Mouse (Mus musculus): ENCODE data around the gene Trappc1.

Trappc1 gene

DNA sequence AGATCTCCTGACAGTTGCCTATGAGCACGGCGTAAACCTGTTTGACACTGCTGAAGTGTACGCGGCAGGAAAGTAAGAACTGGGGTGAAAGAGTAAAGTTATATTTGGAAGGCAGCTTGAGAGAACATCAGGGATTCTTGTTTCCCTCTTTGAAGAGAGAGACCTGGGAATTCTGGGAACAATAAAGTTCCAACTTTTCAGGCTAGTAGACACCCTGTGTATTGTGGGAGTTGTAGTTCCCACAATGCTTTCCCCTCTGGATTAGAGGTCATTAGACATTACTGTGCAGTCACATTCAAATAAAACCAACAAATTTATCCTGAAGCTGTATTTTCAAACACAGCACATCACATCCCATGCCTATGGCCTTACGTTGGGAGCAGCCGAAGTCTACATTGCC, 4.7 kb downstream of the Trappc1 start:
- no peak for DNase-seq (ENCODE audit: low spot score in 2 of 2)

GRCm38 (mm10) chr11:69331152-69331551, 7.4 kb downstream of the Trappc1 start:
- DNase-seq (ENCODE audit: low spot score in 2 of 2), result no peak

DNA sequence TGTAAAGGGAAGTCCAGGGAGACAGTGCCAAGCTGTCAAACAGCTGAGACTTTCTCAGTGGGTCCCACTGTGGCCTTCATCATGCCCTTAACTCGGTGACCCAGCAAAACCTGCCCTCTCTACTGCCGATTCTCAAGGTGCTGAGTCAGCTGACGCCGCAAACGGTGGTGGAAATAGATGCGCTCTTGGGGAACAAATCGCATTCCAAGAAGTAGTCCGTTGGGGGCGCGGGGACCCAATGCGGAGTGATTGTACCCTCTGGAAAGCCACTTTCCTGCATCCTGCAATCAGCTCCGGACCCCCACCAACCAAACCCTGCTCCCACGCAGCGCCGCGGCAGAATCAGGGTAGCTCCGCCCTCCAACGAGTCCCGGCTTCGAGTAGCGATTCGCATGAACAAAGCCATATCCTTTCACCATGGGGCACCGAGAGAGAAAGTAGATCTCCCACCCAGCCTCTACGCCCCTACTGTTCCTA, 8.2 kb downstream of the Trappc1 start:
- peak; percentile 54 to 73 for DNase-seq (ENCODE audit: low spot score in 2 of 2)

- no peak for DNase-seq (ENCODE audit: low spot score in 2 of 2)
Measured at GRCm38 (mm10) chr11:69332713-69333253, 9.0 kb downstream of the Trappc1 start.

DNA sequence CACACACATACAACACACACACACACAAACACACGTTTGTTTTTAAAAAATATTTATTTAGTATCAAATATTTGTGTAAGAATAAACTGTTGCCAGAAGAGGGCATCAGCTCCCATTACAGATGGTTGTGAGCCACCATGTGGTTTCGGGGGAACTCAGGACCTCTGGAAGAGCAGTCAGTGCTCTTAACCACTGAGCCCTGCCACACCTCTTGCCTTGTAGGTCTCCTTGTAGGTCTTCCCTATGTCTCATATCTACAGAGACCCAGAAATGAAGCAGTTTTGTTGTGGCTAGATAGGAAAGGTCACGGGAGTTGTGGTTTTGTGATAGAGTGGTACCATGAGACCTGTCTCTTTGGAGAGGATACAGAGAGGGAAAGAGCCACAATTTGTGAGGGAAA, 10.1 kb downstream of the Trappc1 start:
- DNase-seq (ENCODE audit: low spot score in 2 of 2), result no peak

DNA sequence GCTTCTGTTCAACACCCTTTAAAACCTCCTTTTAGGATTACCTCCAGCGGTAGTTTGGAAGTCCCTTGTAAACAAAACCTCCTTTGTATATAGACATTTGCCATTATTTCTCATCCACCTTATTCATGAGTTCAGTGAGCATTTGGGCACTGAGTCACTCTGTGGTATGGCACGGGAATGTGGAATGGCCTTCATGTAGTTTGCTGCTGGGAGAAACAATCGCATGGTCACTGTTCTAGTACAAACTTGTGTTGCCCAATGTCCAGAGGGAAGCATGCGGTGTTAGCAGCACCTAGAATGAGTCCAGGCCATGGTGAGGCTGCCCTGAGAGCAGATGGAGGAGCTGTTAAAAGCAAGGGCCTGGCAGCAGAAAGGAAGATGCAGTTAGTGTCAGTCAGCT, 11.0 kb downstream of the Trappc1 start:
- no peak for DNase-seq (ENCODE audit: low spot score in 2 of 2)

DNA sequence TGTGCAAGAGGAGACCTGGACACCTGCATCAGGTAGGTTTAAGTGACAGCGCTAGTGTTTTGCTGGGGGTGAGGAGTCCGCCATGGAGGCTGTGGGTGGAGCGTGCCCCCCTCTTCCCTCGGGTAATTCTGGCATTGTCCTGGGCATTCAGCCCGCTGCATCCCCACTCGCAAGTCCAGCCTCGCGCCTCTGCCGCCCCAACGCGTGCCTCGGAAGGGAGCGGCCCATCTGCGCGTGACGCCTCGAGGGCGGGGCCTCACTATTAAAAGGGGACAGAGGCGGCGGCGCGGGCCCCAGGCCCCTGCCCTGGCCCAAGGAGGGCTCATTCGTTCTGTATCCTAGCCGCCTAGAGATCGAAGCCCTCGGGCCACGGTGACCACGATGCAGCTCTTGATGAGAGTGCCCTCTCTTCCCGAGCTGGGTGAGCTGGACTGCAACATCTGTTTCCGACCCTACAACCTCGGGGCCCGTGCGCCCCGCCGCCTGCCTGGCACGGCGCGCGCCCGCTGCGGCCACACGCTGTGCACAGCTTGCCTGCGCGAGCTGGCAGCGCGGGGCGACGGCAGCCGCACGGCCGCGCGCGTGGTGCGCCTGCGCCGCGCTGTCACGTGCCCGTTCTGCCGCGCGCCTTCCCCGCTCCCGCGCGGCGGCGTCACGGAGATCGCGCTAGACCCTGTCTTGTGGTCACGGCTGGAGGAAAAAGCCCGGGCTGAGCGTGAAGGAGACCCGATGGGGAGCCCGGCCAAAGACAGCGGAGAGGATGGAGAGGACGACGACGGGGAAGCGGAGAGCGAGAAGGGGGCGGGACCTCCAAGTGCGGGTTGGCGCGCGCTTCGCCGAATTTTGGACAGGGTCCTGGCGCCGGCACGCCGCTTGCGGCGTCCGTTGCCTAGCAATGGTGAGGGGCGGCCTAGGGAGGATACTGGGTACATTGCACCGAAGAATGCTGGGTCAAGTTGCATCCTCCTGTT, 16.7 kb downstream of the Trappc1 start, which contains the start of gene Rnf227:
Gene Rnf227, plus strand, starts transcription at position 301 of the 971 bp plus-strand sequence.
- peak; percentile 68 to 70 for DNase-seq (ENCODE audit: low spot score in 2 of 2)

DNA sequence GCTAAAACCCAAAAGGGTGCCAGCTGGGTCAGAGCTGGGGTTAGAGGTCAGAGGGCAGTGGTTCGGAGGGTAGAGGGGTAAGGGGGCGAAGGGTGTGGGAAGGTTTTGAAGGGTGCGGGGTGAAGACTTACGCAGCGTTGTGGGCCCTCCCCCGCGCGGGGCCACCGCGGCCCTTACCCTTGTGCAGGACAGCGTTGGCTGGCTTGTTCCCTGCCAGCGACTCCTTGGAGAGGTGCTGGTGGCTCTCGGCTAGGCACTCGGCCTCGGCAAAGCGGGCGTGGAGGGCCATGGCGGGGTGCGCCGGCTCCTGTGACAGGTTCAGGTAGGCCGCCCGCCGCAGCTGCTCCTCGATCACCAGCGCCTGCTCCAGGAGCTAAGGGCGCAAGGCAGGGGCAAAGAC, 22.7 kb downstream of the Trappc1 start:
- no peak for DNase-seq (ENCODE audit: low spot score in 2 of 2)

GRCm38 (mm10) chr11:69356544-69356943, 32.8 kb downstream of the Trappc1 start:
- DNase-seq (ENCODE audit: low spot score in 2 of 2), result no peak

DNA sequence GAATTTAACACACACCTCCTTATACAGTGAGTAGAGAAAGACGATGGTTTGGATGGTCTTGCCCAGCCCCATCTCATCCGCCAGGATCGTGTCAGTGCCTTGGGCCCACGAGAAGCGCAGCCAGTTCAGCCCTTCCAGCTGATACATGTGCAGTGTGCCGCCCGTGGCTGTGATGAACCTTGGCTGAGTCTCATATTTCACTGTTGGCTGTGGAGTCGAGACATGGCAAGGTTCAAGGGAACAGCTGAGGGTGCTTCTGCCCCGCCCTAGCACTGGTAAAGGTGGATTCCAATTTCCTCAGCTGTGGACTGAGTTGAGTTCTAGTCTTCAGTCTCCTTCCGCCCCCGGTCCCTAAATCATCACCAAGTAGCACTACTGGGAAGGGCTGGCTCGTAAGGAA, 33.9 kb downstream of the Trappc1 start:
- no peak for DNase-seq (ENCODE audit: low spot score in 2 of 2)

DNA sequence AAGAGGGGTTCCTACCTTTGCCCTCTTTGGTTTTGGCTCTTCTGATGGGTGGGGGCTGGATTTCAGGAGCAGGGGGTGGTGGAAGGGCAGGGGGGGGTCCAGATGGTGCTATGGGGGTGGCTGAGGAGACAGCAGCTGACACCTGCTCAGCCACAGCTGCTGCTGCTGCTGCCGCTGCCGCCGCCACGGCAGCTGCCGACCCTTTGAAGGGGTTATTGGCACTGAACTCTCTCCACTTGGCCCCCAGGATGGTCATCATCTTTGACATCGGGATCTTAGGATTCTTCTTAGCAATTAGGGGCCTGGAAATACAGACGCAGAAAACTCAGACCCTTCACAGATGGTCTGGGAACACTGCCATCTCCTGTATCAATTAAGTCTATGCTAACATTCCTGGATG, 38.2 kb downstream of the Trappc1 start:
- no peak for DNase-seq (ENCODE audit: low spot score in 2 of 2)

GRCm38 (mm10) chr11:69362479-69362878, 38.7 kb downstream of the Trappc1 start:
- DNase-seq (ENCODE audit: low spot score in 2 of 2), result no peak

DNA sequence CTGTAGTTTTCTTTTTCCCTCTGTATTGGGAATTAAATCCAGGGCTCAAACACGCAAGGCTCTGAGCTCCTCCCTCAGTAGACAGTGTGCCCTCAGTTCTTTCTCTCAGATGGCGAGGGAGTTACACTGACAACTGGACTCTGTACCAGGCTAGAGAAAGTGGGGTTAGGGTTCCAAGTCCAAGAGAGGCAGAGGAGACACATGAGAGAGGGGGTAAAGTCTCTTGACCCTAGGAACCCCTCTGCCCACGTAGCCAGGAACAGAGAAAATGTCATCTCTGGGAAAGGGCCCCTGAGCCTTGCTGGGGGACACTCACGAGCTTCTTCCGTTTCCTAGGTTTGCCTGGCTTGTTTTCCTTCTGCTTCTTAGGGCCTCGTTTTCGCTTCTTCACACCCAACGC, 40.6 kb downstream of the Trappc1 start:
- no peak for DNase-seq (ENCODE audit: low spot score in 2 of 2)

DNA sequence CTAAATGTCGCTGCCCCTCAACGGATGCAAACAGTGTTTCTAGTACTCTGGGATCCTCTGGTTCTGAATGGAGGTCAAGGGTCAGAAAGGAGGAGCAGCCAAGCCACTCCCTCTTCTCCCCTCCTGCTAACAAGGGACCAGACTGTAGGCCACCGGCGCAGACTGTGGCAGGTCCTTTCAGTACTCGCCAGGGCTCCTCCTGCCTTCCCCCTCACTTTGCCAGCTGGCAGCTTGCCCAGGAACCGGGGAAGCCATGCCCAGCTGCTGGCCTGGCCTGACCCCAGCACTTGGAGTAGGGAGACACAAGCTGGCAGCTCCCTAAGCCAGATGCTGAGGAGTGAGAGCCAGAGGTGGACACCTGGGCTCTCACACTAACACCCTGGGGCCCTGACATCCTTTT, 41.1 kb downstream of the Trappc1 start:
- peak; percentile 44 to 75 for DNase-seq (ENCODE audit: low spot score in 2 of 2)

DNA sequence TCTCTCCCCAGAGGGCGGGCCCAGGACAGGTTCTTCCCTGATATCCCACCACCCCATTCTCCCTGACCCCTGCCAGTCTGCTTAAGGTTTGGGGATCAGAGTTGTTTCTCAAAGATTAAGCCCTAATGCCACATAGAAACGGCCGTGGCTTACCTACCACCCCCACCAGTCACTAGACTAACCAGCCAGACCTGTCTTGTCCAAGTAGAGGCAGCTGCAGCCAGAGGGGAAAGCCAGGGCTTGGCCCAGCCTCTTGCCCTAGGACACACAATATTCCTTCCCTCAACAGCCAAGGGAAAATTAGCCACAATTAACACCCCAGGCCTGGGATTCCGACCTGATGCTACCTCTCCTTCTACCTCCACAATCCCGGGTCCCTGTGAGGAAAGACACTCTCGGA, 41.9 kb downstream of the Trappc1 start:
- DNase-seq (ENCODE audit: low spot score in 2 of 2), result no peak

DNA sequence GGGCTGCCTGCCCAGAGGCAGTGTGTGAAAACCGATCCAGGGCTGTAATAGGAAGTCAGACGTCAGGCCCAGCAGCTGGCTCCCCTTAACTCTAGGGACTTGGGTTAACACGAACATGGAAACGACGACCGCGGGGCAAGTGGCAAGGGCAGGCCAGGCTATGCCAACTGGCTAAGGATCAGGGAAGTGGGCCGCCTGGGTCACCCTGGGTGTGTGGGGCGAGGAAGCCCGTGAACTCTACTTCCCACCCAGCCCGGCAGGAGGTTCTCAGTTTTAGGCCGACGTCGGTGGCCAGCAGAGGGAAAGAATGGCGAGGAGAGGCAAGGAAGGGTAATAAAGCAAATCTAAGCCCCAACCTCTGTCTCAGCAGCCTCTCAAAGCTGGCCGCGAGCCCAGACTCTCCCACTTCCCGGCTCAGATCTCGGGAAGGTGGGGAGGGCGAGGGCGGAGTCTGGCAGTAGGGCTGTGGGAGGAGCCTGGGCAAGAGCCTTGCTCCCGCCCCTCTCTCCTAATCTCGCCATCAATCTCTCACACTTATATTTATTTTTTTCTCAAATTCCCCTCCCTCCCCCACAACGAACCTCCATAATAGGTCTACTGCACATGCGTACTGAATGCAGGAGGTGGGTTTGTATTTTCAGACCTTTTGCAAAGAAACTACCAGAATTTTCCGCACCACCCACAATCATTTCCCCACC, 42.5 kb downstream of the Trappc1 start:
- peak; percentile 67 to 83 for DNase-seq (ENCODE audit: low spot score in 2 of 2)

DNA sequence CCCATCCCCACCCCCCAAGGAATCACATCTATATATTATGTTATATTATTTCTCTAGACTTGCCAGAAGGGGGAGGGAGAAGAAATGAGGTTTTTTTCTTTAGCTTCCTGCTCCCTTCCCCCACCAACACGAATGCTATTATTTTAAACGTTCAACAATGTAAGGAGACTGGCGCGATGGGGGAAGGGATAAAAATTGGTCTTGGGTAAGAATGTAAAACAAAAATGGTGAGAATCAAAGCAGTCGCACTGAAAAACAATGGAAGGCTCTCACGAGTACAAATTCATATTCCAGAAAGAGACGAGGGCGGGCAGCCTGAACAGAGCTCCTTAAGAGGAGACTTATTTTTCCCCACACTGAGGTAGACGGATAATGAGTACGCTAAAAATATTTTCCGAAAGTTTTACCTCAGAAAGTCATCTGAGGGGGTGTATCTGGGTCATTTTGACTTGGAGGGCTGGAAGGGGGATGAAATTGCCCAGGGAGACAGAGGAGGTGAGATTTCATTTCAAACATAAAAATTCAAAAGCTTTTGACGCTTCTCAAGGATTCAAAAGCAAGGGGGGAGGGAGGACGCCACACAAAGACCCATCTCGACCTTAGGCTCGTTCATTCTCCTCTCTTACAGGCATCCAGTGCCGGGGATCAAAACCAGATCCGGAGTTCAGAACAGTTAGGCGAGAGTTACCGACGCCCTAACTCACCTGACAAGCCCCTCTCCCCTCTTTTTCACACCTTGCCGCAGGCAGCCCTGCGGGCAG, 43.3 kb downstream of the Trappc1 start:
- DNase-seq (ENCODE audit: low spot score in 2 of 2), result peak in 1 of 2 experiments; percentile 34

DNA sequence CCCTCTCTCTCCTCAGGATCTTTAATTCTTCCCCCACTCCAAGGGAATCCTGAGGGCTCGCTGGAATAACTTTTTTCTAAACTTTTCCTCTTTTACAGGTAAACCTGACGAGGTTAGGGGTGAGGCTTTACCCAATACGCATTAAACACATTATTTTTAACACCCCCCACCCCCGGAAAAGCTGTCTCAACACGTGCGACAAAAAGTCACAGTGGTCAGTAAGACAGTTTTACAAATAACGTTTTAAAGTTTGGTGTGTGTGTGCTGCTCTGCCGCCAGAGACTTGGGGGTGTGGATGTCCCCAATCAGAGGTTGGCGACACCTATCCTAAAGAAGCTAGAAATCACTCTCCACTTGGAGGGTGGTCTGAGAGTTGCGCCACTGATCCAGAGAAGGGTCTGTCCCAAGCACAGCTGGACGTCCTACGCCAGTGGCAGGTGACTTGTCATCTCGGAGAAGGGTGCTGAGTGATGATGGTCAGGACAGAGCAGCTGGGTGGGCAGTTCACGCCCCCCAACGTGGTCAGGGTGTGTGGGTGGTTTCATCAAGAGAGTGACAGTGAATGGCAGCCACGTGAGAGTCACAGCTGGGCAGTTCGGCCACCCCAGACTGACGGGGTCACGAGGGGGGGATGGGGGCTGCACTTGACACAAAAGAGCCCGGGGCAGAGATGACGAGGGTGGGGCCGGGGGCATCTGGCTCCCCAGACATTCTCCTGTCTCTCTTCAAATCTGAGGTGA, 44.0 kb downstream of the Trappc1 start:
- DNase-seq (ENCODE audit: low spot score in 2 of 2), result peak in 1 of 2 experiments; percentile 45

GRCm38 (mm10) chr11:69368356-69369214, 44.8 kb downstream of the Trappc1 start:
- peak in 1 of 2 experiments; percentile 70 for DNase-seq (ENCODE audit: low spot score in 2 of 2)

Measured in spleen, postnatal 10 days (tissue).